Mouse (Mus musculus) liver, postnatal 0 days (tissue): ENCODE results near the gene Gm43191.

Experiments used
- CTCF ChIP-seq: sonication (generic); IDR thresholded peaks from 2 replicates; pipeline ENCODE4 v1.5.1; 2016; ENCODE audit warnings: antibody characterized with exemption, low read depth
- EP300 ChIP-seq: IDR thresholded peaks from 2 replicates; pipeline ENCODE4 v1.6.1; 2016; ENCODE audit warnings: antibody characterized with exemption, low read depth, mild to moderate bottlenecking

DNA sequence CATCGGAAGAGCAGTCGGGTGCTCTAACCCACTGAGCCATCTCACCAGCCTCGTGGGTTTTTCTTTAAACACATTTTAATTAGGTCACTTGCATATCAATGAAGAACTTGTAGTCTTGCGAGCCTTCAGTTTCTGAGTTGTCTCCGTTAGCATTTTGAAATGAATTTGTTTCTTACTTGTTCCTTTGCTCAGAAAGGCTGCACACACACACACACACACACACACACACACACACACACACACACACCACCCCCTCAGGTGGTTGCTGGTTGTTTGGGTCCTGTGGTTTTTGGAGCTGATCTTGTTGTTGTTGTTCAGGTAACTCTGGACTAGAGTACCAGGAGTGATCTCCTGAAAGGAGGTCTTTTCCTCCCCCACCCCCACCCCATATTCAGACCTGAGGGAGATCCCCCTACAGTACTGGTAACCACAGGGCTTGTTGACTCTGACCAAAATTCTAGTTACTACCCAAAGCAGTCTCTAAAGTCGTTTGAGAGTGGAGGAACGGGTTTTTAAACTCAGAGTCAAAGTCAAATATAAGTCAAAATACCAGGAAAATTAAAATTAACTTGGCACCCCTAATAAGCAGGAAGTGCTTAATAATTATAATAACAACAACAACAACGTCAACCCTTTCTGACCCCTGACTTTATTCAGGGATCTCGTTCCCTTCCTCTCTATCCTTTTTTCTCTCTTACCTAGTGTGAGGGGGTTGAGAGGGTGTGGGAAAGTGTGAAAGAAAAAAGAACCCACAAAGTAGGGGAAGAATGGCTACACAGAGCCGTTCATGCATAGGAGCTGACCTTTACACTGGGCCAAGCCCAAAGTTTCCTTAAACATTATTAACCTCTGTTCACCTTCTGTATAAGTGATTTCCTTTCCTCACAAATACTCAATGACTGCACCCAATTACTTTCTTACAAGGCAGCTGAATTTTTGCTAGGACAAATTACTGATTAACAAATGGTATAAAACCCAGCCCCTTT is 42.7 kb upstream of the Gm43191 start:
- TF ChIP-seq CTCF (no peak), EP300 (no peak)
